Mouse (Mus musculus): ENCODE results near the gene Banf1. TPM values are rescaled to one million over a fixed set of nuclear protein-coding genes. Genes with fewer than 3 reads are reported as not detected.

The Banf1 gene
- polyA plus RNA-seq, 1 experiment from 2014 or later: 366 TPM

- 0 out of 2 replicates have a peak, but pooled peaks cover under 1% of the 10 kb centered on the region for H3K27me3 ChIP-seq
- 80% methylated on average over 6 of the region's 6 CpGs for WGBS
- H3K4me3 ChIP-seq (replicated peaks): no peak overlapping the region
- no peaks in the 10 kb centered on the region for H3K36me3 ChIP-seq
- H3K4me1 ChIP-seq (replicated peaks): peaks cover 5% of the 10 kb centered on the region
- no peak for ATAC-seq
- H3K9me3 ChIP-seq: no peaks in the 10 kb centered on the region
- H3K4me2 ChIP-seq (replicated peaks): no peak overlapping the region
- no peak overlapping the region for H3K27ac ChIP-seq
- no peak overlapping the region for H3K9ac ChIP-seq (replicated peaks)
Measured at GRCm38 (mm10) chr19:5345297-5346131, 21.5 kb downstream of the Banf1 start.

GRCm38 (mm10) chr19:5341360-5341759 is 25.6 kb downstream of the Banf1 start:
- ATAC-seq: no peak
- no peak overlapping the region for H3K9ac ChIP-seq (replicated peaks)
- WGBS: 94% methylated on average over 7 of the region's 7 CpGs

DNA sequence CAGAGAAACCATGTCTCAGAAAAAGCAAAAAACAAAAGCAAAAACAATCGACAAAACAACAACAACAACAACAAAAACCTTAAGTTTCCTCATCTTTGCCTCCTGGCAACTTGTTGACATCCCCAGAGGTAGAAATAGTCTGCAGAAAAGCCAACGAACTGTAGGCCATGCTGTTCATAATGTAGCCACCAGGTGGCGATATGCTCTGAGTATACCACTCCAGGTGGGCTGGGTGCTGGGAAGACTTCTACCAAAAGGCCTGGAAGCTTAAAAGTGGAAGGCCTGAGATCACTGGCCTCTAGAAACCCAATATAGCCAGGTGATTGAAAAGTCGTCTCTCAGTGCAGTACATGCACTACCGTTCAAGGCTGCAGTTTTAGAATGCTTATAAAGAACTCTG is 29.0 kb downstream of the Banf1 start:
- Histone ChIP-seq H3K4me3 (replicated peaks) (no peak overlapping the region), H3K27ac (no peak overlapping the region), H3K27me3 (no peaks in the 10 kb centered on the region), H3K4me2 (replicated peaks) (no peak overlapping the region), H3K9ac (replicated peaks) (no peak overlapping the region), H3K36me3 (no peaks in the 10 kb centered on the region), H3K9me3 (no peaks in the 10 kb centered on the region), H3K4me1 (replicated peaks) (no peaks in the 10 kb centered on the region)
- WGBS: 22% methylated on average over 5 of the region's 5 CpGs
- no peak for ATAC-seq

More at GRCm38 (mm10) chr19:5341360-5341759, 25.6 kb downstream of the Banf1 start:
- Histone ChIP-seq H3K9me3 (no peaks in the 10 kb centered on the region), H3K27me3 (no peaks in the 10 kb centered on the region), H3K27ac (no peak overlapping the region), H3K4me2 (replicated peaks) (no peak overlapping the region), H3K4me3 (replicated peaks) (no peak overlapping the region), H3K36me3 (no peaks in the 10 kb centered on the region), H3K4me1 (replicated peaks) (no peaks in the 10 kb centered on the region)

GRCm38 (mm10) chr19:5335441-5335840 is 31.5 kb downstream of the Banf1 start, which contains the start of gene Catsper1:
Gene Catsper1 (plus strand): TSS chr19:5335741.
- Histone ChIP-seq H3K4me2 (replicated peaks) (no peak within 1 kb of the TSS), H3K9me3 (no peaks in the 10 kb centered on the region), H3K4me3 (replicated peaks) (no peak within 1 kb of the TSS), H3K36me3 (no peaks in the 10 kb centered on the region), H3K27ac (no peak within 1 kb of the TSS), H3K27me3 (no peaks in the 10 kb centered on the region), H3K9ac (replicated peaks) (no peak within 1 kb of the TSS), H3K4me1 (replicated peaks) (no peaks in the 10 kb centered on the region)
- ATAC-seq: no peak
- WGBS: 88% methylated on average over 6 of the region's 6 CpGs

DNA sequence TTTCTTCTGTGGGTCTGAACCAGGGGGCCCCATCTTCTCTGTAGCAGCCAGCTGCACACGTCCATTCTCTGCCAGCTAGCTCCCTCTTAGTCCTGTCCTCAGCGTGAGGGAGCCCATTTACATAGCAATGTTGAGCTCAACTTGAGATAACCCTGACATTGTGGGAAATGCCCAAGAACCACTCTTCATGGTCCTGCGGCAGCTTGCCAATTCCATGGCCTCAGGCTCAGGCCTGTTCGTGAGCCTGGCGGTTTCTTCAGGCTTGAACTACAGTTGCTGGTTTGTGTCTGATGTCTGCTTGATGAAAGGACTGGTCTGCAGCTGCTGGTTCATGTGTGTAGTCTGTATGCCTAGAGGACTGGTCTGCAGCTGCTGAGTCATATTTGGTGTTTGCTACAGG is 32.2 kb downstream of the Banf1 start:
- WGBS: 80% methylated on average over 5 of the region's 5 CpGs
- no peak for ATAC-seq

GRCm38 (mm10) chr19:5327970-5328369 is 39.0 kb downstream of the Banf1 start:
- no peaks in the 10 kb centered on the region for H3K36me3 ChIP-seq
- 76% methylated on average over 19 of the region's 19 CpGs for WGBS
- H3K9me3 ChIP-seq: no peaks in the 10 kb centered on the region
- H3K4me2 ChIP-seq (replicated peaks): no peak overlapping the region
- H3K9ac ChIP-seq (replicated peaks): no peak overlapping the region
- no peak for ATAC-seq
- H3K27ac ChIP-seq: no peak overlapping the region
- no peaks in the 10 kb centered on the region for H3K27me3 ChIP-seq
- H3K4me3 ChIP-seq (replicated peaks): no peak overlapping the region
- no peaks in the 10 kb centered on the region for H3K4me1 ChIP-seq (replicated peaks)

More for the DNA sequence above, 32.2 kb downstream of the Banf1 start:
- Histone ChIP-seq H3K27me3 (no peaks in the 10 kb centered on the region), H3K4me1 (replicated peaks) (no peaks in the 10 kb centered on the region), H3K9ac (replicated peaks) (no peak overlapping the region), H3K4me3 (replicated peaks) (no peak overlapping the region), H3K4me2 (replicated peaks) (no peak overlapping the region), H3K36me3 (no peaks in the 10 kb centered on the region), H3K27ac (no peak overlapping the region), H3K9me3 (no peaks in the 10 kb centered on the region)

DNA sequence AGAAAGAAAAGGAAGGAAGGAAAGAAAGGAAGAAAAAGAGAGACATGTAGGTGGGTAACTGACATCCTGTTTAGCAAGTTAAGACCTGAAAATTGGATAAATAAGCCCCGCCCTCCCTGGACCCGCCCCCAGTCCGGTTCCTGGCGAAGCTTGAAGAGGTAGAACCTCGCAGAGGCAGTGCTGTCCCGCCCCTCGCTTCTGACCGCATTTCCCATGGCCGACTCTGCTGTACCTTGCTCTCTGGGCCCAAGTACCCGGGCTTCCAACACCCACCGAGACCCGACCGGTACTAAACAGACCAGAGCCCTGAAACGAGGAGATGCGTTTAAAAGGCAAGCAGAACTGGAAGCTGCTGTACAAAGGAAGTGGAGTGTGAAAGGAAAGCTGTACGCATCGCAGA is 43.2 kb downstream of the Banf1 start:
- 56% methylated on average over 17 of the region's 17 CpGs for WGBS
- ATAC-seq: no peak
- no peaks in the 10 kb centered on the region for H3K4me1 ChIP-seq (replicated peaks)

More for the DNA sequence above, 43.2 kb downstream of the Banf1 start:
- no peak overlapping the region for H3K27ac ChIP-seq
- H3K9ac ChIP-seq (replicated peaks): no peak overlapping the region
- H3K27me3 ChIP-seq: no peaks in the 10 kb centered on the region
- H3K4me2 ChIP-seq (replicated peaks): no peak overlapping the region
- H3K9me3 ChIP-seq: no peaks in the 10 kb centered on the region
- no peak overlapping the region for H3K4me3 ChIP-seq (replicated peaks)
- H3K36me3 ChIP-seq: no peaks in the 10 kb centered on the region

Other genes with a start within 250 kb of the Banf1 start
- gene Klc2, start 248.6 kb downstream of the Banf1 start, polyA plus RNA-seq (2015; fragmentation: Nextera tagmentation; extraction: Ambion mirVana): 63.1 and 69.0 TPM in 2 replicates
- 31.5 and 32.0 TPM in 2 replicates for gene Pacs1, start 94.0 kb downstream of the Banf1 start, polyA plus RNA-seq (2015; fragmentation: Nextera tagmentation; extraction: Ambion mirVana)
- 399 and 419 TPM in 2 replicates for gene Sf3b2, start 71.7 kb downstream of the Banf1 start, polyA plus RNA-seq (2015; fragmentation: Nextera tagmentation; extraction: Ambion mirVana)
- gene Gal3st3, start 68.8 kb downstream of the Banf1 start, polyA plus RNA-seq (2015; fragmentation: Nextera tagmentation; extraction: Ambion mirVana): 29.3 and 33.6 TPM in 2 replicates
- gene Catsper1, start 31.4 kb downstream of the Banf1 start, polyA plus RNA-seq (2015; fragmentation: Nextera tagmentation; extraction: Ambion mirVana): not detected in 2 replicates
- 4.5 and 5.8 TPM in 2 replicates for gene Cst6, start 17.6 kb downstream of the Banf1 start, polyA plus RNA-seq (2015; fragmentation: Nextera tagmentation; extraction: Ambion mirVana)
- gene Eif1ad, start 427 bp downstream of the Banf1 start, polyA plus RNA-seq (2015; fragmentation: Nextera tagmentation; extraction: Ambion mirVana): 63.7 and 64.0 TPM in 2 replicates
- 74.3 and 78.8 TPM in 2 replicates for gene Sart1, start 21.5 kb upstream of the Banf1 start, polyA plus RNA-seq (2015; fragmentation: Nextera tagmentation; extraction: Ambion mirVana)
- gene Tsga10ip, start 35.4 kb upstream of the Banf1 start, polyA plus RNA-seq (2015; fragmentation: Nextera tagmentation; extraction: Ambion mirVana): 0.32 and 0.55 TPM in 2 replicates
- gene Drap1, start 57.8 kb upstream of the Banf1 start, polyA plus RNA-seq (2015; fragmentation: Nextera tagmentation; extraction: Ambion mirVana): 303 and 313 TPM in 2 replicates
- gene AI837181, start 58.0 kb upstream of the Banf1 start, polyA plus RNA-seq (2015; fragmentation: Nextera tagmentation; extraction: Ambion mirVana): 51.6 and 60.3 TPM in 2 replicates
- not detected in 2 replicates for gene Fosl1, start 80.4 kb upstream of the Banf1 start, polyA plus RNA-seq (2015; fragmentation: Nextera tagmentation; extraction: Ambion mirVana)
- 6.9 and 9.7 TPM in 2 replicates for gene Ccdc85b, start 90.7 kb upstream of the Banf1 start, polyA plus RNA-seq (2015; fragmentation: Nextera tagmentation; extraction: Ambion mirVana)
- 183 and 192 TPM in 2 replicates for gene Fibp, start 93.4 kb upstream of the Banf1 start, polyA plus RNA-seq (2015; fragmentation: Nextera tagmentation; extraction: Ambion mirVana)
- 5.2 and 5.7 TPM in 2 replicates for gene Ctsw, start 101.3 kb upstream of the Banf1 start, polyA plus RNA-seq (2015; fragmentation: Nextera tagmentation; extraction: Ambion mirVana)
- 31.8 and 33.4 TPM in 2 replicates for gene Efemp2, start 106.8 kb upstream of the Banf1 start, polyA plus RNA-seq (2015; fragmentation: Nextera tagmentation; extraction: Ambion mirVana)
- 52.1 and 53.2 TPM in 2 replicates for gene Mus81, start 121.2 kb upstream of the Banf1 start, polyA plus RNA-seq (2015; fragmentation: Nextera tagmentation; extraction: Ambion mirVana)
- 3,599 and 3,660 TPM in 2 replicates for gene Cfl1, start 123.3 kb upstream of the Banf1 start, polyA plus RNA-seq (2015; fragmentation: Nextera tagmentation; extraction: Ambion mirVana)
- gene 1700020D05Rik, start 136.6 kb upstream of the Banf1 start, polyA plus RNA-seq (2015; fragmentation: Nextera tagmentation; extraction: Ambion mirVana): 0.26 and 0.27 TPM in 2 replicates
- 70.4 and 73.6 TPM in 2 replicates for gene Snx32, start 143.4 kb upstream of the Banf1 start, polyA plus RNA-seq (2015; fragmentation: Nextera tagmentation; extraction: Ambion mirVana)
- 0.14 TPM in 1 of 2 replicates, not detected in the other for gene Ovol1, start 193.5 kb upstream of the Banf1 start, polyA plus RNA-seq (2015; fragmentation: Nextera tagmentation; extraction: Ambion mirVana)
- 2.0 and 2.3 TPM in 2 replicates for gene Ap5b1, start 200.9 kb upstream of the Banf1 start, polyA plus RNA-seq (2015; fragmentation: Nextera tagmentation; extraction: Ambion mirVana)
- 91.3 and 98.9 TPM in 2 replicates for gene Rnaseh2c, start 234.7 kb upstream of the Banf1 start, polyA plus RNA-seq (2015; fragmentation: Nextera tagmentation; extraction: Ambion mirVana)
- gene Kat5, start 243.1 kb upstream of the Banf1 start, polyA plus RNA-seq (2015; fragmentation: Nextera tagmentation; extraction: Ambion mirVana): 82.3 and 89.3 TPM in 2 replicates